Mouse (Mus musculus): Measurements from ENCODE around the gene Wdr5.

Gene Wdr5

DNA sequence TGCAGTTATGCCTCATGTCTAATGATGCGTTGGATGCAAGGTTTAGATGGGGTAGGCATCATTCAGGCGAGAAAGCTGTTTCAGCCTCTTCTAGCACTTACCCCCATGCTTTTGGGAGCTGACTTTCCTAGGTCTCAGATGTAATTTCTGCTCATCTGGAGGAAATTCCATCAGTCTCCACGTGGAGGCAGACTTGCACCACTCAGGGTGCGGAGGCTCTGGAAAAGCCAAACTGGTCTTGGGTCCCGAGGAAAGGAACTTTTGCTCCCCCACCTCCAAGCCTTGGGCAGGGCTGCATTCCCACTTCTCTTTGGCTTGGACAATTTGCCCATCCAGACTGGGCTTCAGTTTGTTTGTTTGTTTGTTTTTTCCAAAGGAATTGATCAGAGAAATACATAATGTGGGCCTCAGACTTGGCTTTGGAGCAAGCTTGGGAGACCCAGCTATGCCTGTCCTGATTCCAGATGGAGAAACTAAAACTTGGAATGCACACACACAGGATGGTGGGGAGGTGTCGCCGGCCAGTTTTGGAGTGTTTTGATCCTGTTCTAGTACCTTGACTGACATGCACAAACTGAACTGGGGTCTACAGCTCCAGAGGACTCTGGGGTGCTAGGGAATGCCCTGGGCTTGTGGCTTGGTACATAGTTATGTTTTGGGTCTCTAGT, 37.8 kb downstream of the Wdr5 start:
- DNase-seq (ENCODE audit: low spot score) = peak; percentile 76

DNA sequence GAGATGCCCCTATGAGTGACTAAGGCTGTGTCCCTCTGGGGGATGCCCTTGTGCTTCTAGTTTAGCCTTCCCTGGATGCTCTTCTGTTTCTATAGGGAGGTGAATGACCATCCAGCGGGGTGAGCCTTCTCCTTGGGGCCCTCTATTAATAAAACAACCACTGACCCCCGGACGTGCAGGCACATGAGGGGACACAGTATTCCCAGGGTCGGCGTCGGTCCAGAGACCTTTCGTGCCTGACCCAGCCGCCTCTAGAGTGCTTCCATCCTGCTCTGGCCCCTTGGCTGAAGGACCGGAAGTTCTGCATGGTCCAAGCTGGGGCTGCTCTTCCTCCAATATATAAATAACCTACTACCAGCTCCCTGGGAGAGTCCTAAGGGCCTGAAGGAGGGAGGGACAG, 39.4 kb downstream of the Wdr5 start:
- DNase-seq (ENCODE audit: low spot score) = no peak

DNA sequence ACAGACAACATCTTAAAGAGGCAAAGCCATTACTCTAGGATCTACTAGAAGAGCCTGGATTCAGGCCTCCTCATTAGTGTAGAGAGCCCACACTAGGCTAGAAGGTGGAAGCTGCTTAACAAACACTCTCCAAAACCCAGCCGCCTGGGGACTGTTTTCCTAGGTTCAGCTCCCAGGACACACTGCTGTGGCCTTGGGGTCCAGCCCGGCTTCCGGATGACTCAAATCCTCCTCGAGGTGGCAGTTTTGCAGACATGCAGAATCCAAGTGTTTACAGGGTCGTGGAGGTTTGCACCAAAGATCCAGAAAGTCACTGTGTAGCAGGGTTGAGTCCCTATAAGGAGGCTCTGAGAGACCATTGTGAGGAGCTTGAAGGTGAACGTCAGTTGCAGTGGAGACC, 42.0 kb downstream of the Wdr5 start:
- DNase-seq (ENCODE audit: low spot score) = no peak

DNA sequence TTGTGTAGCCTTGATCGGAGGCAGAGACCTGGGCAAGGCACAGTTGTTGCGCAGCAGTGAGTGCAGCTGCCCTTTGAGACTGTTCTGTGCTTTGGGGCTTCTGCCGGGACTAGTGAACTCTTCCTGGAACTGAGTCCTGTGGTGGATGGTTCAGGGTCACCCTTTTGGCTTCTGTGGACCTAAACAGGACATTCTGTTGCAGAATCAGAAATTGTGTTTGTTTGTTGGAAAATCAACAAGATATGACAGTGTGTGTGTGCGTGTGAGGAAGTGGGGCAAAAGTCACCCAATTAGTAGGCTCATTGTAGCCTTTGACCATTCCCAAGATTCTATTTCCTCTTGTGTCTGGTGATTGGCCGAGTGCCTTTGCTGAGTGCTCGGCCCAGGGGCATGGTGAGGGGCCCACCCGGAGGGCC, 45.8 kb downstream of the Wdr5 start:
- DNase-seq (ENCODE audit: low spot score) = no peak

DNA sequence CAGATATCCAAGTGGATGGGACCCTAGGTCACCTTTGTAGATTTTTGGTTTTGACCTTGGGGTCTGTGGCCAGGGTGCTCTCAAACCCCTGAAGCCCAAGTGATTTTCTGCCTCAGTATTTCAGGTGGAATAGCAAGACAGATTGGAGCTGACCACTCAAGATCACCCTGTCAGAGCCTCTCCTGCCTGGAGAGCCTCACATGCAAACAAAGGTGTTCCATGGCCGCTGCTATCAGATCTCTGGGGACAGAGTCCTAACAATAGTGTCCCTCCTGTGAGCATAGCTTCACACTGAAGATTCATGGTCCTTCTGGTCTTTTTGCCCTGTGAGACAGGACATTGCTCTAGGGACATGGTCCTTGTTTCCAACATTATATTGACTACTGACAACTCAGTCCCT, 46.2 kb downstream of the Wdr5 start:
- no peak for DNase-seq (ENCODE audit: low spot score)

DNA sequence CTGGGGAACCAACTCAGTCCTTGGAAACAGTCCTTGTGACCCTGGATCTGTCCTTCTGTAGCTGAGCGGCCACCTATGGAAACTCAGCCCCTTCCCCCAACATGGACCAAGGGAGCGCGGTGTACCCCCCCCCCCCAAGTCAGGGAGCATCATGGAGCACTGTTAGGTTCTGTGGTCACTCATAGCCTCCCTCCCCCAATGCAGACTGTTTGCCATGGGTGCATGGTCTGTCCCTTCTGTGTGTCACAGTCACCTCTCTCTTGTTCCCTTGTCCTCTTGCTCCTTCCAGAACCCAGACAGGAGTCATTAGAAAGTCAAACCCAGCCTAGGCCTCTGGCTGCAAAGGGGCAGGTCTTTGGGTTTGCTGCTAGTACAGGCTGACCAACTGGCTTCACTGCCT, 46.9 kb downstream of the Wdr5 start:
- no peak for DNase-seq (ENCODE audit: low spot score)

DNA sequence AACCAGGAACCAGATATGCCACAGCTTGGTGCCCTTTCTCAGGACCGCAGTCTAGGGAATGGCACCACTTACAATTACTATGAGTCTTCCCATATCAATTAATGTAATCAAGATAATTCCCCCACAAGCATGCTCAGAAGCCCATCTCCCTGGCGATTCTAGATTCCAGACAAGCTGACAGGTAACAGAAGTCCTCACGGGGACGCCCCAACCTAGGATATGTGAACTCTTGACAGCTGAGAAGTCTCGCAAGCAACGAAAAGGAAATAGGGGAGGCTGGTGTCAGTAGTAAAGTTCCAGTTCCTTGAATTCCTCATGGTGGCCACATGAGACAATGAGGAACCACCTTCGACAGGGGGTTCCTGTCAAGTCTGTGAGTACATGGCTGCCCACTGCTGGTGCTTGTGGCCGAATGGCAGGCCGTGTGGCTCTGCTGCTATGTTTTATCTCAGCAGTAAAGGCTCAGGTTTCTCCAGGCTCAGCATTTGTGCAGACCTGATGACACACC, 48.7 kb downstream of the Wdr5 start:
- no peak for DNase-seq (ENCODE audit: low spot score)

DNA sequence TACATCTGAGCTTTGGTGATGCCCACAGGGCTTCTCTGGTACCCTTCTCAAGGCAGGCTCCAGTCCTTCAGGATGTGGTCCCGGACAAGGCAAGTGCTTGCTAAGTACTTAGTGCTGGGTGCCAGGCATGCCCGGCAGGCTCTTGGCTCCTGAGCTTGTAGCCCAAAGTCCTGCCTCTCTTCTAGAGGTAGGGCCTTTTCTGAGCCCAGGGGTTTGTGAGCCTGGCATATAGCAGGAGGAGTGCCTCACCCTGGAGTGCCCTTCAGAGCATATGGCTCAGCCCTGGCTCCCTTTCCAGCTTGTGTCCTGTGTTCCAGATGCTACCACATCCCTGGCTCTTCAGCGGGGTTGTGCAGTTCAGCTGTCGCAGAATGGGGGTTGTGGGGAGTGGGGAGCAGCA, 49.7 kb downstream of the Wdr5 start:
- no peak for DNase-seq (ENCODE audit: low spot score)

DNA sequence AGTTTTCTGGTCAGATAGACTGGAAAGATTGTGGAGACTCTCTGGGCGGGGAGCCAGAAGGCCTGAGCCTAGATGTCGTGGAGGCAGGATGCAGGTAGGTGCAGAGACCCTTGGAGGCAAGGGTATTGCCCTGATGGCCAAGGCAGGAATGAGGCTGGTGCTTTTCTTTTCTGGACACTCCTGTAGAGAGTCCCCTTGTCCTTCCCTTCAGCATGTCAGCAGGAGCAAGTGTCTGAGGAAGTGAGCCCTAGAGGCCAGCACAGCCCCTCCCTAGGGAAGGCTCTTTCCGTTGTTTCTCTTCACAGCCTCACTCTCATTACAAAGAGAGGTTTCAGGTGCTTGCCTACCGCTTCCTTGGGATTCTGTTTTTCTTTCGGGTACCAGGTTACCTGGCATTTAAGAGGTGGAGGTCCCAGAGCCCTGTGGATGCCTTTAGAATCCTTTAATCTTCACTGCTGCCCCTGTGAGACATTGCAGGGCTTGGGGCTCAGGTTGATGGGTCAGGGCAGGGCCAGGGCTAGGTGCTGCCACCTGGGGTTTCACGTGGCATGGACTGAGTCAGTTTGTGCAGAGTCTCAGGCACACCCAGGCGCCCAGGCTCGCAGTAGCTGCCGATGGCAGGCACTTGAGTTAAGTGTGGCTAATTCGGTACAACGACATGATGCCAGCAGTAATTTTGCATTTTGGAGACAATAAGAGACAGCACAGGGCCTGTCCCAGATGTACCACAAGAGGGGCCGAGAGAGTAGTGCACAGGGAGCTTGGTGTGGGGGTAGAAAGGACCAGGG, 50.6 kb downstream of the Wdr5 start:
- DNase-seq (ENCODE audit: low spot score) = no peak

DNA sequence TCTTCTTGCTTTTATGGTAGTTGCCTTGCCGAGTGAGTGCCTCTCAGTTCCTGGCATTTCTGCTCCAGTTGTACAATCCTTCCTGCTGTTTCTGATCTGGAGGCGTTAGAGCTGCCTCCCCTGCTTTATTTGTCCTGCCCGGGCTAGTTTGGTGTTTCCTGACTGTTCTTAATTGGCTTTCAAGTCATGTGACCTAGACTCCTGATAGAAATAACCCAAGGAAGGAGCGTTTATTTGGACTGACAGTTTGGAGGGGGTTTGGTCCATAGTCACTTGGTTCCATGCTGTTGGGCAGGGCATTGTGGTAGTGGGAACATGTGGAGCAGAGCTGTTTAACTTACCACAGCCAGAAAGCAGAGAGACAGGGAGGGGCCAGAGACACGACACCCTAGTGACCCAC, 55.9 kb downstream of the Wdr5 start:
- no peak for DNase-seq (ENCODE audit: low spot score)

DNA sequence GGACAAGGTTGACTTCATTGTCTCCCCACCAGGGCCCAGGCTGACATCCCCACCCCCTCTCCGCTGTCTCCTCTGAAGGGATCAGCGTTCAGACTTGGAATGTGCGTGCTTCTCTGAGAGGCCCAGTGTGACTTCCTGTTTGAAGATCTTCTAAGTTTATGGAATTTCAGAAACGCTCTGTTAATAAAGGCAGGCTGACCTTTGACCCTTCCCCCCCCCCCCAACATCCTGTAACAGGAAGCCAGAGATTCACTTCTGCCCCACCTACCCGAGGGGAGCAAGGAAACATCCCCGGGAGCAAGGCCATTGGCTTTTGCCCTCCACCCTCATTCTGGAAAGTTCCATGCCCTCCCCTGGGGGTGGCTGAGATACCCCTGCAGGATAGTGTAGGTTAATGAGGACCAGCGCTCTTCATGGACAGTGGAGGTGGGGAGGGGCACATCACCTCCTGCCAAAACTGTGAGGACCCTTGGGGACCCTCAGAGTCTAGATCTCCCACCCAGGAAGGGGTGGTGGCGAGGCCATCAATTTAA, 57.4 kb downstream of the Wdr5 start:
- no peak for DNase-seq (ENCODE audit: low spot score)

DNA sequence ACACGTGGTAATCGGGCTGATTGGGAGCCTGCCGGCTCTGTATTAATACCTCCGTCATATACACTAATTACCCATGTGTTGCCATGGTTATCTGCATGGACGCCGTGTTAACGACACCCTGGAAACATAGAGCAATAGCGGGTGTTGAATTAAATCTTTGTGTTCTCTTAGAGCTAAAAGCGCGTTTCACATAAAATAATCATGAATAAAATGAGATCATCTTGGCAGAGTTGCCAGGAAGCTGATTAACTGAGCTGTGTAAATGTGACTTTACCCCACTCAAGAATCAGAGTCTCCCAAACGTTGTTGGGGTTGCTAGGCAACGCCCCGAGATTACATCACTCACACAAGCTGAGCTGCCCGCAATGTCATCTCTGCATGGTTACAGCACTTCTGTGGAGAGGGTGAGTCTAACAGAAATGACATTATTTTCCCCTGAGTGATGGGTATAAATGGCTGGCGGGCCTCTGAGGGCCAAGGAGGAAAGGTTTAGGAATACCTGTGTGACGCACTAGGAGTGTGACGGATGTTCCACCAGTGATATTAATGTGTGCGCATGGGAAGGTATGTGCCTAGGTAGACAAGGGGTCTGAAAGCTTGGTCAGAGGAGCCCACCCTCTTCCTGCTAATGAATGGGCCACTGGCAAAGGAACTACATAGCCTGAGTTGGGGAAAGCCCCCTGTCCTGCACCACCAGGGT, 58.1 kb downstream of the Wdr5 start:
- peak; percentile 34 for DNase-seq (ENCODE audit: low spot score)

DNA sequence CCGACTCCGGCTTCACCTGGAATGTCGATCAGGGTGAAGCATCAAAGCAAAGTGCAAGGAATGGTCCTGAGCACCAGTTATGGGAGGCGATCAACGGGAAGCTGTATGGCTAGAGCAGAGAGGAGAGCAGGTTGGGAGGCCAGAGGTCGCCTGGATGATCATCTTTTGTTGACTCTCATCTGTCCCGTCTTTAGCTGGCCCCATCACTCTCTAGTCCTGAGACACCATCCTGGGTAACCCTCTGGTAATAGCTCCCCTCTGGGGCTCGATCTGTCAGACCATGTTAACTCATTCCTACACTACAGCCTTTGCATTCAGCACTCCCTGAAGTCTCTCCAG, 58.6 kb downstream of the Wdr5 start:
- DNase-seq (ENCODE audit: low spot score) = no peak

DNA sequence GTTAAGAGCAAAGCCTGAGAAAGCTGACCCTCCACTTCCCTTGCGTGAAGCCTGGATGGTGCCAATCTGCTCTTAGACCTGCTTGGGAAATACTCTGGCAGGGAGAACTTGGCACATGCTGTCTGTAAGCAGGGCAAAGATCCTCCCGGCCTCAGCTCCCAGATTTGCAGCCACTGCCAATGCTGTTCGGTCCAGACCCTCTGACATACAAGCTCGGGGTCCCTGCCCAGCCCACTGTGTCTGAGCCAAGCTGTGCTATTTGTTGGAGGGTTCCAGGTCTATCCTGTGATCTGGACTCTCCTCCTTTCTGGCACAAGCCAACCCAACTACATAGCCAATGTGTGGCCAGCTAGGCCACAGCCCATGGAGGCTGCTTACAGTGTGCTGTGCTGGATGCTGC, 61.5 kb downstream of the Wdr5 start:
- DNase-seq (ENCODE audit: low spot score) = no peak

DNA sequence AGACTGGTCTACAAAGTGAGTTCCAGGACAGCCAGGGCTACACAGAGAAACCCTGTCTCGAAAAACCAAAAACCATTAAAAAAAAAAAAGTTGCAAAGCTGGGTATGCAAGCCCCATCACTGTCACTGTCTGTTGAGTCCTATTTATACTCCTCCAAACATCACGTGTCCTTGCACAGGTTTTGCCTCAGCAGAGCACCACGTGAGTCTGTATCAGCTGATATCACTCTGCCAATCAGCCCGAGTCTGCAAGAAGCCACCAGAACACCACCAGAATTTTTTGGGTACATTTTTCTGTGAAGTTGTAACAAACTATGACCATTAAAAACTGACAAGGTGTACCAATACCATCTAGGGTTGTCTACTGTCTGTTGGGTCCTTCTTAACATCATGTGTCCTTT, 63.6 kb downstream of the Wdr5 start:
- DNase-seq (ENCODE audit: low spot score) = no peak

DNA sequence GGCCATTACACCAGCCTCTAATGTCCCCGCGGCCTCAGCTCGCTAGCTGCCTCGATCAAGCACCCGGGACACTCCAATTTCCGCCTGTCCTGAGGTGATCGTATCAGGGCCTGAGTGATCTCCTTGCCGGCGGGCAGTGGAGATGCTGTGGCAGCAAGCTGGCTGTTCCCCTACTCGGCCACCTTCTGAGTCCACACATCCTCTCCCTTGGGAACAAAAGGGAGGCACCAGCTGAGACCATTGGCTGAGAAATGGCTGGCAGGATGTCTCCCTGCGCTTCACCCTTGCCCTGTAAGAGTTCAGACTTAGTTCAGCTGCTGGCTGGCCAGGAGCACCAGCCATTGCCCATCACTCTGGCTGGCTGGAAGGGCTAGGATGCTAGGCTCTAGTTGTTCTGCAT, 67.2 kb downstream of the Wdr5 start:
- no peak for DNase-seq (ENCODE audit: low spot score)

DNA sequence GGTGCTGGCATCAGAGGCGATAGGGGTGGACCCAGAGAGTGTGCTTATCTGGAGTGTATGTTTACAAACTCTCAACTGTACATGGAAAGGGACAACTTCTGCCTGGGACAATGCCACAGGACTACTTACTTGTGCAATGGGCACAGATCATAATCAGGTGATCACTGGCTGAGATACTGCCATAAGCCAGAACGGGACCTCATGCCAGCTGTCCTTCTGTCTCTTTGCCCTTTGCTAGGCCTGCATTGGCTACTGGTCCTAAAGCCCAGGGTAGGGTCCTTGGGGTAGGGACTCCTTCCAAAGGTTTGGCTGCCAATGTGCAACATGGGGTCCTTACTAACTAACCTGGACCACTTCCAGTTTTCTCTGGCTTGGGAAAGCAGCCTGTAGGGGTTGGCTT, 68.1 kb downstream of the Wdr5 start:
- DNase-seq (ENCODE audit: low spot score) = no peak

DNA sequence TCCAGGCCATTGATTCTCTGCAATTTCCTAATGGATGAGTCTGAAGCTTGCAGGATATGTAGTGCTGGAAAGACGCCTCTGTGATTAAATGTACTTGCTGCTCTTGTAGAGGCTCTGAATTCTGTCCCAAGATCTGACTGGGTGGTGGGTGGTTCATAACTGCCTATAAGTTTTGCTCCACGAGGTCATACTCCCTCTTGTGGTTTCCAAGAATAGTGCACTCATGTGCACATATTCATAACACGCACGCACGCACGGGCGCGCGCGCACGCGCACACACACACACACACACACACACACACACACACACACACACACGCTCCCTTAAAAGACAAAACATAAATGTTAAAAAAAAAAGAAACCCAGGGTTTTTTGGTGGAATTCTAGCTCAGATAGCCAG, 69.6 kb downstream of the Wdr5 start:
- DNase-seq (ENCODE audit: low spot score) = no peak

Measured in urinary bladder, postnatal 25 days (tissue).